Mouse (Mus musculus) neural tube, embryonic 15.5 days (tissue): Measurements from ENCODE around the gene Snrpf. TPM values are rescaled to one million over a fixed set of nuclear protein-coding genes. Genes with fewer than 3 reads are reported as not detected.

Experiments used
- polyA plus RNA-seq: library from polyadenylated mRNA; unstranded; fragments of >200 nt; fragmentation: Nextera tagmentation; extraction: Ambion mirVana; gene quantifications from 2 replicates; pipeline ENCODE4 v1.2.1, GENCODE M21; 2015

Snrpf gene
- polyA plus RNA-seq, 1 experiment from 2014 or later, result 58.2 TPM

Other genes with a start within 250 kb of the Snrpf start
- 79.3 and 129 TPM in 2 replicates for gene Lta4h, start 136.3 kb downstream of the Snrpf start, polyA plus RNA-seq
- gene Hal, start 100.9 kb downstream of the Snrpf start, polyA plus RNA-seq, result 0.09 and 0.24 TPM in 2 replicates
- 0.06 and 0.11 TPM in 2 replicates for gene Amdhd1, start 49.7 kb downstream of the Snrpf start, polyA plus RNA-seq
- gene Ccdc38, start 49.1 kb downstream of the Snrpf start, polyA plus RNA-seq, result 0.41 and 0.46 TPM in 2 replicates
- 0.43 and 0.59 TPM in 2 replicates for gene Ntn4, start 51.0 kb upstream of the Snrpf start, polyA plus RNA-seq
- 0.08 and 0.37 TPM in 2 replicates for gene Usp44, start 241.8 kb upstream of the Snrpf start, polyA plus RNA-seq